Mouse (Mus musculus): ENCODE data around the gene Gm20219.
"Not testable (repeated sequence)": the region's sequence is repeated elsewhere in the genome, so short reads cannot be mapped to it uniquely, and the experiment has no call there.

Gene Gm20219

DNA sequence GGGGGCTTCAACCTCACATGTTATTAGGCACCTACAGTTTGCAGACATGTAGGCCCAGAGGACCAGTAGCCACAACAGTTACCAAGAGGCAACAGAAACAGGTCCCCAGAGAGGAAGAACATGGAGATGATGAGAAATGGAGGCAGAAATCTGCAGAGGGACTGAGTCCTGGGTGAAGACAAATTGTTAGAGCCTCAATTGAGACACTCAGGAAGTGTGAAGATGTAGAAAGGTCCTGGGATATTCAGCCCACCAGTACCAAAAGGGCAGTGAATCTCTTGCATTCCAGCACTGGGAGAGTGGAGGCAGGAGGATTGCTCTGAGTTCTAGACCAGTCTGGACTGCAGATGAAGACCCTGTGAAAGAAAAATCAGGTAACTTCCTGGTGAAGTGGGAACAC is 39.9 kb downstream of the Gm20219 start:
- DNase-seq (ENCODE audit: low read depth, low spot score): no peak

DNA sequence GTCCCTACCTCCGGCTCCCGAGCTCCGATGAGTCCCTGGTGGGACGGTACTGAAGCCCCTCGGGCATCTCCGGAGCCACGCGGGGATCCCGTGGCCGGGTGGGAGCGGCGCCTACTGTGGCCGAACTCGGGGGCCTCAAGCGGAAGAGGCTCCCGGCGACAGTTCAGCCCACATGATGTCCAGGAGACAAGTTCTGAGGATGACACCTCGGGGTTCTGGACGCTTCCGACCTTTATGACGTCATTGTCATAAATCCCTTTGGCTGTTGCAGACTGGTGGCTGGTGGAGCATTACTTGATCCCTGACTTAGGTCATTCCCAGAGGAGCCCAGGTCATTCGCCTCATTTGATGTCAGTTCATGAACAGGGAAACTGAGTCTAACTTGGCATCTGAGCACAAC is 41.9 kb downstream of the Gm20219 start, which contains the start of gene Znrf4:
TSS of gene Znrf4 (minus strand) at position 122 of the 400 bp plus-strand sequence.
- DNase-seq (ENCODE audit: low read depth, low spot score): no peak

DNA sequence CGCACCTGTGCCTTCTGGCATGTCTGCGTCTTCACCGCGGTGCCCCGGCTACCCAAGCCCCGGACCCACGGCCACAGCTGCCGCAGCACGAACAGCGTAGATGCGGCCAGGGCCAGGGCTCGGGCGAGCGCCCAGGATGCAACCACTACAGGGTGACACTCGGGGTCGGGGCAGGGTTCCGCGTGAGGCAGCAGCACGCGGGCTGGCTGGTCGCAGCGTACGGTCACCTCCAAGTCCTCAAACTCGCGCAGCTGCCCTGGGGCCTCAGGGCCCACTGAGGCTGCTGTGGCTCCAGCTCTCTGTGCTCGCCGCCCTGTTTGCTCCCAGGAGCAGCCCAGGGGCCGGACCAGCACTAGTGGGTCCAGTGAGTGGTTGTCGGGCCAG is 42.5 kb downstream of the Gm20219 start:
- DNase-seq (ENCODE audit: low read depth, low spot score): no peak

GRCm38 (mm10) chr17:56510970-56511706 is 43.0 kb downstream of the Gm20219 start:
- no peak for DNase-seq (ENCODE audit: low read depth, low spot score)

DNA sequence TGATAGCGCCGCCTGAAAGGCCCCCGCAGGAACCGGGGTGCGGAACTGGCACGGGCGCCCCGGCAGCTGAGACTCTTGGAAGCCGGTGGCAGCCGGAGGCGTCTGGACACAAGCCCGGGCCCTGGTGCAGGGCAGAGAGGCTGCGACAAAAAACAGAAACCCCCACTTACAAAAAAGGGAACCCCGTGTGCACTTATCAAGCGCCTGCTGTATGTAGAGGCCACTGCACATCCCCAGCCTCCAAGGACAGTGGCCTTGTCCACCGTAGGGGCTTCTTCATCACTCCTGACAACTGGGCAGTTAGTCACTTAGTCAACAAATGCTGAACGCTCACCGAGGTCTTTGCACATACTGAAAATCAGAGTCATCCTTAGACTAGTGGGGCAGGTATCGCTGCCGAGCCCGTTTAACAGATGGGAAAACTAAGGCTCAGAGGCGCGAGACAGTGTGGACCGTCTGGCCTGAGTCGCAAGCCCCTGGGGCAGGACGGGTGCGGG is 43.7 kb downstream of the Gm20219 start:
- DNase-seq (ENCODE audit: low read depth, low spot score): no peak

GRCm38 (mm10) chr17:56509707-56510472 is 44.3 kb downstream of the Gm20219 start:
- DNase-seq (ENCODE audit: low read depth, low spot score): no peak

GRCm38 (mm10) chr17:56509021-56509640 is 45.1 kb downstream of the Gm20219 start:
- no peak for DNase-seq (ENCODE audit: low read depth, low spot score)

DNA sequence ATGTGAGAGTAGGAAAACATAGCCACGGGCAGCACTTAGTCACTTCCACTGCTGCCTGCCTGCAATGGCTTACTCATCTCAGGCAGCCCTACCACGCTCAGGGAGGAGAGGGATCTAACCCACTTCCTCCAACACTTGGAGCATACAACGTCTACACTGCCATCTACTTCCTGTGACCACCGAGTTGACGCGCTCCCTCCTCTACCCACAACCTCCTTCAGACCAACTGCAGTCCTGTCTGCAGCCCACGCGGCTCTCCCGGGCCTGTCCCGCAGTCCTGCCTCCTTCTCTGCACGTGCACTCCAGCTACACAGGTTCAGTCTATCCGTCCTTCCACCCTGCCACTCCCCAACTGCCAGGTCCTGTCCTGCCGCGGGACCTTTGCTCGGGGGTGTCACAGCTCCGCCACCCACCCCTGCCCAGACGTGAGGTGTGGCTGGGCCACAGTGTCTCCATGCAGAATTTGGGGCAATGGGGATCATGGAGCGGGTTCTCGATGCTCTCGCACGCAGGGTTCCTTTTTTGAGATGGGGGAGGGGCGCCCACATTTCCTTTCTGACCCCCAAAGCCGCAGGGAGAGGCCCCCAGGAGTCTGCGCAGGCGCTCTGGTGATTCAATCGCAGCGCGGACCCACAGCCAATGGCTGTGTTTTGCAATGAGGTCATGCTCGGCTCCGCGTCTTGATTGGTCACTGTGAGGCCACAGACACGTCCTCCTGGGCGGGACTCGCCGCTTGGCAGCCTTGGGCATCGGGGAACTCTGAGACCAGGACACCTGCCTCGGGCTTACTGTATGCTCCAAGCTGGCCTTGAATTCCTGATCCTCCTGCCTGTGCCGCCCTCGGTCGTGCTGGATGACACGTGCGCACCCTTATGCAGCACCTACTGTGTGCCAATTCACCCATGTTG is 46.8 kb downstream of the Gm20219 start:
- DNase-seq (ENCODE audit: low read depth, low spot score): peak; percentile 96

GRCm38 (mm10) chr17:56506417-56507065 is 47.6 kb downstream of the Gm20219 start:
- no peak for DNase-seq (ENCODE audit: low read depth, low spot score)

GRCm38 (mm10) chr17:56505401-56505800 is 48.8 kb downstream of the Gm20219 start:
- DNase-seq (ENCODE audit: low read depth, low spot score): no peak

DNA sequence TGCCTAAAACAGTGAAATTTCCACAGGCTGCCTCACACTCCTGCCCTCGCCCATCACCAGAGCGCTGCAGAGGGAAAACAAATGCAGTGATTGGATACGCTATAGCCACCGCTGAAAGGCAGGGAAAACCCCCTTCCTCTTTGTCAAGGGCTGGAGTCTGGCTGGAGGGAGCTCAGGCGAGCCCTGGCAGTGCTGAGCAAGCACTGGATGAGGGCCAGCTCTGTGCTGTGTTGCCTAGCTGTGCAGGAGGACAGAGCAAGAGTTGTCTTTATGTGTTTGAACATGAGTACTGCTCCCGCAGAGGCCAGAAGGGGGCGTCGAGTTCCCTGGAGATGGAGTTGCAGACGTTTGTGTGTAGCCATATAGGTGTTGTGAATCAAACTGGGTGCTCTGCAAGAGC is 51.7 kb downstream of the Gm20219 start:
- no peak for DNase-seq (ENCODE audit: low read depth, low spot score)

GRCm38 (mm10) chr17:56501635-56502400 is 52.4 kb downstream of the Gm20219 start:
- not testable (repeated sequence) for DNase-seq (ENCODE audit: low read depth, low spot score)

Data from skeletal muscle tissue, adult 2 months (tissue).